Mouse (Mus musculus): ENCODE measurements around the gene Appl1. TPM values are rescaled to one million over a fixed set of nuclear protein-coding genes. Genes with fewer than 3 reads are reported as not detected.

Appl1 gene
- polyA plus RNA-seq, 1 experiment from 2014 or later, result 45.9 TPM

DNA sequence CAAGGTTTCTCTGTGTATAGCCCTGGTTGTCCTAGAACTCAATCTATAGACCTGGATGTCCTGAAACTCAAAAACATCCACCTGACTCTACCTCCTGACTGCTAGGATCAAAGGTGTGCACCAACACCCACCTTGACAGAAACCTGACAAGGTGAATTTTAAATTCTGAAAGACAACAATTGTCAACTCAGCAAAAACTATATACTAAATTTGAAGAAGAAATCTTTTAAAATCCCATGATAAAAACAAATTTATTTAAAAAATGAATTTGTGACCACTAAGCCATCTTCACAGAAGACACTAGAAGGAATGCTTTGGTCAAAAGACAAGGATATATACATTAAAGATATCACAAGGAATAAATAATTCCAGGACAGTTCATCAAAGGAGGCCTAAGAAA lies 25.2 kb upstream of the Appl1 start:
- Histone ChIP-seq H3K9me3 (replicated peaks; ENCODE audit: control insufficient read depth, low read length) (no peaks in the 10 kb centered on the region), H3K9ac (replicated peaks; ENCODE audit: low read length) (no peak overlapping the region), H3K4me2 (ENCODE audit: low read depth, low read length) (no peak overlapping the region), H3K27me3 (ENCODE audit: control insufficient read depth, insufficient read depth, low read length) (no peaks in the 10 kb centered on the region), H3K27ac (replicated peaks; ENCODE audit: low read depth, low read length) (no peak overlapping the region), H3K36me3 (replicated peaks; ENCODE audit: control insufficient read depth, insufficient read depth, low read depth, low read length) (no peaks in the 10 kb centered on the region), H3K4me3 (ENCODE audit: low read depth, low read length) (no peak overlapping the region), H3K4me1 (ENCODE audit: control insufficient read depth, insufficient read depth, low read length) (no peaks in the 10 kb centered on the region)
- ATAC-seq (replicated peaks; ENCODE audit: insufficient number of reproducible peaks, low FRiP score, low TSS enrichment, low read depth), result no peak
- DNase-seq (ENCODE audit: low spot score), result no peak

DNA sequence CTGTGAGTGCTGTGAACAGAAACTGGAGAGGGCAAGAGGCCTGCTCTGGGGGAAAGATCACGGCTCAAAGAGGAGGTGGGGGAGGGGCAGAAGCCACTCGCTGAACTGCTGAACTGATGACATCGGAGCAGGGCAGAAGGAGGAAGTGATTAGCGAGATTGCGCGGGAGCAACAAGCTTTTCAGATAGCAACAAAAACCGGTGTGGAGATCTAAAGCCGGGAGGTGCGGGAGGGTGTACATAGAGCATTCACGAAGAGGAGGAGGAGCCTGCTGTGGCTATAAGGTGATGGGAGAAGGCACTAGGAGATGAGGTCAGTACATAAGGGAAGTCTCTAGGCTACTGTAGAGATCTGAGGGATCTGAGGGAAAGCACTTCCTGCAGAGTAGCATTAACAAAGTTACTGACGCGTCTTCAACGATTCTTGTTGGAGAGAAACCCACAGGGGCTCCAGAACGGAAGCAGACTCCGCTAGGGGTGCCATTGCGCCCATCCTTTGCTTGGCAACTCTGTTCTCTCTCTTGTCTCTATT lies 23.2 kb upstream of the Appl1 start, which contains the start of gene Hesx1:
Hesx1 (plus strand) TSS at position 206 of the 531 bp plus-strand sequence.
- H3K9me3 ChIP-seq (replicated peaks; ENCODE audit: control insufficient read depth, low read length), result no peaks in the 10 kb centered on the region
- WGBS, result 9% methylated on average over 16 of the region's 16 CpGs
- peak within 1 kb of the TSS; percentile 49 for H3K9ac ChIP-seq (replicated peaks; ENCODE audit: low read length)
- no peak within 1 kb of the TSS; the same call in 1 of the 2 replicates for H3K27ac ChIP-seq (replicated peaks; ENCODE audit: low read depth, low read length)
- no peaks in the 10 kb centered on the region for H3K4me1 ChIP-seq (ENCODE audit: control insufficient read depth, insufficient read depth, low read length)
- H3K27me3 ChIP-seq (ENCODE audit: control insufficient read depth, insufficient read depth, low read length), result no peaks in the 10 kb centered on the region
- H3K36me3 ChIP-seq (replicated peaks; ENCODE audit: control insufficient read depth, insufficient read depth, low read depth, low read length), result no peaks in the 10 kb centered on the region
- H3K4me3 ChIP-seq (ENCODE audit: low read depth, low read length), result peak within 1 kb of the TSS; percentile 29; the same call in 1 of the 2 replicates
- peak; percentile 80 for DNase-seq (ENCODE audit: low spot score)
- peak within 1 kb of the TSS; percentile 38 for H3K4me2 ChIP-seq (ENCODE audit: low read depth, low read length)
- ATAC-seq (replicated peaks; ENCODE audit: insufficient number of reproducible peaks, low FRiP score, low TSS enrichment, low read depth), result 0 out of 2 replicates have a peak, but pooled peaks have one; percentile 52

DNA sequence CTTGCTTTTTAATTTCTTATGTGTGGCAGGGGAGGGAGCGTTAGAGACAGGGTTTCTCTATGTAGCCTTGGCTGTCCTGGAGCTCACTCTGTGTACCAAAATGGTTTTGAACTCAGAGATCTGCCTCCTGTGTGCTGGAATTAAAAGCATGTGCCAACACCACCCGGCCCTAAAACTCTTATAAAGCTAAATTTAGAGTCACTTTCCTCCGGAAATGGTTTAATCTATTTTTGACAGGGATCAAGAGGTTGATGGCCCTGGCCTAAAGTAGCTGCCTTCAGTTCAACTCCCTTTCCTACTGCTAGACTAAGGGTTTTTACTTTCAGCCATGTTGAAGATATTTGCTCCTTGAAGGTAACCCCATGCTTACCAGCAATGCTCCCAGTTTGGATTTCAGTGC lies 22.4 kb upstream of the Appl1 start:
- H3K4me1 ChIP-seq (ENCODE audit: control insufficient read depth, insufficient read depth, low read length), result no peaks in the 10 kb centered on the region
- H3K36me3 ChIP-seq (replicated peaks; ENCODE audit: control insufficient read depth, insufficient read depth, low read depth, low read length), result no peaks in the 10 kb centered on the region
- DNase-seq (ENCODE audit: low spot score) (no peak), ATAC-seq (replicated peaks; ENCODE audit: insufficient number of reproducible peaks, low FRiP score, low TSS enrichment, low read depth) (no peak)
- H3K27ac ChIP-seq (replicated peaks; ENCODE audit: low read depth, low read length), result no peak overlapping the region
- no peak overlapping the region for H3K4me2 ChIP-seq (ENCODE audit: low read depth, low read length)
- no peak overlapping the region for H3K4me3 ChIP-seq (ENCODE audit: low read depth, low read length)
- H3K27me3 ChIP-seq (ENCODE audit: control insufficient read depth, insufficient read depth, low read length), result no peaks in the 10 kb centered on the region
- no peaks in the 10 kb centered on the region for H3K9me3 ChIP-seq (replicated peaks; ENCODE audit: control insufficient read depth, low read length)
- 38% methylated on average over 3 of the region's 3 CpGs for WGBS
- H3K9ac ChIP-seq (replicated peaks; ENCODE audit: low read length), result no peak overlapping the region

DNA sequence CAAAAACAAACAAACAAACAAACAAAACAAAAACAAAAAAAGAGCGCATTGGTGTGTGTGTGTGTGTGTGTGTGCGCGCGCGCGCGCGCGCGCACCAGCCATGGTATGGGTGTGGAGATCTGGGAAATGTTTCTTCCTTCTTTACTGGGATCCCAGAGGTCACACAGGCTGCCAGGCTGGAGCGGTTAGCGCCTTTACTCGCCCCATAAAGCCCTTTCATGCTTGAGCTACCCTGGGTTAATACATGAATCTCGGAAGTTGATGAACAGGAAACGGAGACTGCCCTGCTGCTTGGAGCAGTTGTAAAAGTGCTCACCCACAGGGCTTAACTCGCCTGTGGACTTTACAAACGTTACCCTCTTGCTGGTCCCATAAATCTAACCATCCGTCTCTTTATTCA lies 20.6 kb upstream of the Appl1 start:
- H3K9ac ChIP-seq (replicated peaks; ENCODE audit: low read length), result no peak overlapping the region
- WGBS, result 71% methylated on average over 18 of the region's 18 CpGs
- H3K4me2 ChIP-seq (ENCODE audit: low read depth, low read length), result no peak overlapping the region
- DNase-seq (ENCODE audit: low spot score) (no peak), ATAC-seq (replicated peaks; ENCODE audit: insufficient number of reproducible peaks, low FRiP score, low TSS enrichment, low read depth) (no peak)
- H3K4me1 ChIP-seq (ENCODE audit: control insufficient read depth, insufficient read depth, low read length), result no peaks in the 10 kb centered on the region
- H3K9me3 ChIP-seq (replicated peaks; ENCODE audit: control insufficient read depth, low read length), result no peaks in the 10 kb centered on the region
- H3K27ac ChIP-seq (replicated peaks; ENCODE audit: low read depth, low read length), result no peak overlapping the region
- no peaks in the 10 kb centered on the region for H3K27me3 ChIP-seq (ENCODE audit: control insufficient read depth, insufficient read depth, low read length)
- no peak overlapping the region for H3K4me3 ChIP-seq (ENCODE audit: low read depth, low read length)
- no peaks in the 10 kb centered on the region for H3K36me3 ChIP-seq (replicated peaks; ENCODE audit: control insufficient read depth, insufficient read depth, low read depth, low read length)

DNA sequence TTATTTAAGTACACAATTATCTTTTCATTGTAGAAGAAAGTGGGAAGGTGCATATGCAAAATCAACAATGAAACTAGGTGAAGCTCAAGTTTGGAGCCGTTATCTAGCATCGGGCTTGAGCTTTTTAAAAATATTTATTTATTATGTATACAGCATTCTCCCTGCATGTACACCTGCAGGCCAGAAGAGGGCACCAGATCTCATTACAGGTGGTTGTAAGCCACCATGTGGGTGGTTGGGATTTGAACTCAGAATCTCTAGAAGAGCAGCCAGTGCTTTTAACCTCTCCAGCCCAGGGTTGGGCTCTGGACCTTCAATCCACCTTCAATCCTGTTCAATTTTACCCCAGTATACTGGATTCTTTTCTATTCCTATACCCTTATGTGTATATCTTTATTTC lies 17.7 kb upstream of the Appl1 start:
- Histone ChIP-seq H3K9me3 (replicated peaks; ENCODE audit: control insufficient read depth, low read length) (no peaks in the 10 kb centered on the region), H3K9ac (replicated peaks; ENCODE audit: low read length) (no peak overlapping the region), H3K27ac (replicated peaks; ENCODE audit: low read depth, low read length) (no peak overlapping the region), H3K27me3 (ENCODE audit: control insufficient read depth, insufficient read depth, low read length) (no peaks in the 10 kb centered on the region), H3K4me2 (ENCODE audit: low read depth, low read length) (no peak overlapping the region), H3K36me3 (replicated peaks; ENCODE audit: control insufficient read depth, insufficient read depth, low read depth, low read length) (no peaks in the 10 kb centered on the region), H3K4me3 (ENCODE audit: low read depth, low read length) (no peak overlapping the region), H3K4me1 (ENCODE audit: control insufficient read depth, insufficient read depth, low read length) (no peaks in the 10 kb centered on the region)
- ATAC-seq (replicated peaks; ENCODE audit: insufficient number of reproducible peaks, low FRiP score, low TSS enrichment, low read depth) (no peak), DNase-seq (ENCODE audit: low spot score) (no peak)
- WGBS, result 65% methylated on average over 2 of the region's 2 CpGs

DNA sequence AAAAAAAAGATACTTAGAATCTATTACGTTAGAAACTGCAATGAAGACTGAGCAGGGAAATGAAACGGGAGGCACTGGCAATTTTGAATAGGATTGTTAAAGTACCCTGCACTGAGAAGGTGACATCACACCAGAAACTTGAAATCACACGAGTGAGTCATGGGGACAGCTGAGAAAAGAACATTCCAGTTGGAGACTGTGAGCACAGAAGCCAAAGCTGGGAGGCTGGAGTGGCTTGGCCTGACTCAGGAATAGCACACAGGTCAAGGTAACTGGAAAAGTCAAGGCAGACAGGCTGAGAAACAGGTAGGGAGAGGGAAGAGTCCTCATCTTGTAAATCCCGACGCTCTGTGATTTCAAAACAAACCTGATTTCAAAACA lies 11.1 kb upstream of the Appl1 start:
- DNase-seq (ENCODE audit: low spot score) (no peak), ATAC-seq (replicated peaks; ENCODE audit: insufficient number of reproducible peaks, low FRiP score, low TSS enrichment, low read depth) (no peak)
- WGBS, result 75% methylated on average over 5 of the region's 5 CpGs
- Histone ChIP-seq H3K27me3 (ENCODE audit: control insufficient read depth, insufficient read depth, low read length) (no peaks in the 10 kb centered on the region), H3K9me3 (replicated peaks; ENCODE audit: control insufficient read depth, low read length) (no peaks in the 10 kb centered on the region), H3K4me2 (ENCODE audit: low read depth, low read length) (no peak overlapping the region), H3K4me3 (ENCODE audit: low read depth, low read length) (no peak overlapping the region), H3K36me3 (replicated peaks; ENCODE audit: control insufficient read depth, insufficient read depth, low read depth, low read length) (no peaks in the 10 kb centered on the region), H3K9ac (replicated peaks; ENCODE audit: low read length) (no peak overlapping the region), H3K27ac (replicated peaks; ENCODE audit: low read depth, low read length) (no peak overlapping the region), H3K4me1 (ENCODE audit: control insufficient read depth, insufficient read depth, low read length) (no peaks in the 10 kb centered on the region)

DNA sequence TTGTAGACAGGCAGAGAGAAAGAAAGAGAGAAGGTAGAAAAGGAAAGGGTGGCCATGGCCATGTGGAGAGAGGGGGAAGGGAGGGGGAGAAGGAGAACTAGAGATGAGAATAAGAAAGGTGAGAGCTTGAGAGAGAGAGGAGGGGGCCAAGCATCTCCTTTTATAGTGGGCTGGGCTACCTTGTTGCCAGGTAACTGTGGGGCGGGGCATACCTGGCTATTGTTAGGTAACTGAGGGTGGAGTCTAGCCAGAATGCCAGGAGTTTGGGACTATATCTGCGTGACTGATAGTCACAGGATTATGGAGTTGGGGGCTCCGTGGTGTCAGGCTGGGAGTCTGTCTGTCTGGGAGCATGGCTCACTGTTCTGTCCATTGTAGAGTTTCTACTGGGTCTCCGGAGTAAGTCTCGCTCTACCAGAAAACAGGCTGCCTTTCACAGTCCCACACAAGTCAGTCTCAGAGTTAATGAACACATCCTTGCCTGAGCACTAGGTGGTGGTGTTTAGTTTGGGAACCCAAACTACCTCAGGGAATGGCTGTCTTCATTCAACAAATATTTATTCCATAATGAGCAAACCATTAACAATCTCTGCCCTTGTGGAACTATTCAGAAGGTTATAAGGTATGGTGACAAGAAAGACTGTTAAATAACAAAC lies 10.6 kb upstream of the Appl1 start:
- no peaks in the 10 kb centered on the region for H3K36me3 ChIP-seq (replicated peaks; ENCODE audit: control insufficient read depth, insufficient read depth, low read depth, low read length)
- H3K27ac ChIP-seq (replicated peaks; ENCODE audit: low read depth, low read length), result no peak overlapping the region
- no peak overlapping the region for H3K9ac ChIP-seq (replicated peaks; ENCODE audit: low read length)
- DNase-seq (ENCODE audit: low spot score) (no peak), ATAC-seq (replicated peaks; ENCODE audit: insufficient number of reproducible peaks, low FRiP score, low TSS enrichment, low read depth) (no peak)
- no peaks in the 10 kb centered on the region for H3K27me3 ChIP-seq (ENCODE audit: control insufficient read depth, insufficient read depth, low read length)
- peaks cover 3% of the 10 kb centered on the region; the same call in 1 of the 2 replicates for H3K4me1 ChIP-seq (ENCODE audit: control insufficient read depth, insufficient read depth, low read length)
- WGBS, result 60% methylated on average over 5 of the region's 5 CpGs
- no peaks in the 10 kb centered on the region for H3K9me3 ChIP-seq (replicated peaks; ENCODE audit: control insufficient read depth, low read length)
- no peak overlapping the region for H3K4me3 ChIP-seq (ENCODE audit: low read depth, low read length)
- no peak overlapping the region for H3K4me2 ChIP-seq (ENCODE audit: low read depth, low read length)

DNA sequence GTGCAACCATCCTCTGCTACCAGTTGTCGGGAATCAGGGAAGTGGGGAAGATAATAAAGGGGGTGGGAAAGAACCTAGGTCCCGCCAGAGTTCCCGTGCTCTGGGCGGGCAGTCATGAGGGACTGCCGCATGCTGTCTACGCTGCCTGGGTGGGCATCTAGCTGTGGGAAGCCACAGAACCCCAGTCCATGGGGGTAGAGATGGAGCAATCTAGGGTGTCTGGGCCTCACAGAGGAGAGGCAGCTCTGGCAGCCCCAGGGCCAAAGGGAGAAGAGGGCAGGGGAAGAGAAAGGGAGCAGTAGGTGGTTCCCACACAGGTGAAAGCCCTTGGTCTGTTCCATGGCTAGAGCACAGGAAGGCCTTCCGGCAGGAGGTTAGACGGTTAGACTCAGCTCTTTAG lies 10.0 kb upstream of the Appl1 start:
- Histone ChIP-seq H3K27ac (replicated peaks; ENCODE audit: low read depth, low read length) (no peak overlapping the region), H3K36me3 (replicated peaks; ENCODE audit: control insufficient read depth, insufficient read depth, low read depth, low read length) (no peaks in the 10 kb centered on the region), H3K27me3 (ENCODE audit: control insufficient read depth, insufficient read depth, low read length) (no peaks in the 10 kb centered on the region), H3K4me2 (ENCODE audit: low read depth, low read length) (no peak overlapping the region), H3K9ac (replicated peaks; ENCODE audit: low read length) (no peak overlapping the region), H3K4me1 (ENCODE audit: control insufficient read depth, insufficient read depth, low read length) (peaks cover 3% of the 10 kb centered on the region; the same call in 1 of the 2 replicates), H3K9me3 (replicated peaks; ENCODE audit: control insufficient read depth, low read length) (no peaks in the 10 kb centered on the region), H3K4me3 (ENCODE audit: low read depth, low read length) (no peak overlapping the region)
- ATAC-seq (replicated peaks; ENCODE audit: insufficient number of reproducible peaks, low FRiP score, low TSS enrichment, low read depth) (no peak), DNase-seq (ENCODE audit: low spot score) (no peak)
- WGBS, result 96% methylated on average over 8 of the region's 8 CpGs
